Mouse (Mus musculus): Measurements from ENCODE around the gene Vtcn1. TPM values are rescaled to one million over a fixed set of nuclear protein-coding genes. Genes with fewer than 3 reads are reported as not detected.
A peak's percentile ranks its signal among the peaks of the same experiment; 100 is the strongest.

Vtcn1 gene
- total RNA-seq, 2 experiments from 2014 or later, result 0.37 to 0.50 TPM

DNA sequence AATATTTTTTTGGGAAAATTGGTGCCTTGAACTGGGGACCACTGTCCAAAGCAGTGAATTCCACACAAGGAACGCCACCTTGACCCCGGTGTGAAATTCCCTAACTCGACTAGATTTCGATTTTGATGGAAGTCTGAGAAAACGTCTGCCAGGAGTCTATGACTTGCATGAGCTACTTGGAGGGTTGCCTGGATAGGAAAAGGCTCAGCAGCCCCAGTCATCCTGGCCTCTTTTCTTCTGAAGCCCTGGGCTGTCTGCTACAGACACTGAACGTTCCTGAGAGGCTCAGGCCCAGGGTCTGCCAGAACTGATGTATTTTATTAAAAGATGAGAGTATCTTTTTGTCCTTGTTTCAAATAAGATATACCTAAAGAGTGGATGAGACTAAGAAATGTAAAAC lies 25.2 kb downstream of the Vtcn1 start:
- peak in 1 of 2 experiments; percentile 18 for DNase-seq
- intact Hi-C loops (cut with DNase I), result no loop called here

DNA sequence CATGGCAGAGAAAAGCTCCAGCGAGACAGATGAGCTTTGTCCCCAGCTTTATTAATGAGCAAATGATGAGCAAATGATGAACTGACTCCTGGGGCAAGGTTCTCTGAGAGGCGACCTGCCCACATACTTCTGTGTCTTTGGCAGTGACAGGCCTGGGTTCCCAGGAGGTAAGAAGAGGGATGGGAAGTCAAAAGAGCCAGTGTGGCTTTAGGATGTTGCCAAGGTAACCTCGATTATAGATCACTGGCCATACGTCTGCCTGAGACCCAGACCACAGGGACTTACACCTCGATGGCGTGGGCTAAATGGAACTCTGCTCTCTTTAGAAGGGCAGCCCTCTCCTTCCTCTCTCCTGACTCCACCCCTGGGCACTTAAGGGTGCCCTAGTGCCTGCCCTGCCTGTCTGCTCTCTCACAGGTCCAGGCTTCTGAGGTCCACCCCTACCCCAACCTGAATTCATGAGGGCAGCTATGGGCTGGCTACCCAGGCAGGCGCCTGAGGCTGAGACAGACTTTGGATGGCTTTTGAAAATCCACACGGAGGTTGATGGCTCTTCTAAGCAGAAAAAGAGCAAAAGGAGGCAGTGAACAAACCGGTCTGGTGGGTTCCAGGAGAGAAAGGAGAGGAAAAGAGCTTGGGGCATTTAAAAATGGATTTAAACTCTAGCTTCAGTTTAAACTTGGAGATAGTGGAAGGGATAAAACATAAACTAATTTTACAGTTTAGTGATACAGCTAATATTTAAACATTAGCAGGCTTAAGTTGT lies 31.0 kb downstream of the Vtcn1 start:
- no peak for DNase-seq
- intact Hi-C loops (cut with DNase I), result no loop called here

DNA sequence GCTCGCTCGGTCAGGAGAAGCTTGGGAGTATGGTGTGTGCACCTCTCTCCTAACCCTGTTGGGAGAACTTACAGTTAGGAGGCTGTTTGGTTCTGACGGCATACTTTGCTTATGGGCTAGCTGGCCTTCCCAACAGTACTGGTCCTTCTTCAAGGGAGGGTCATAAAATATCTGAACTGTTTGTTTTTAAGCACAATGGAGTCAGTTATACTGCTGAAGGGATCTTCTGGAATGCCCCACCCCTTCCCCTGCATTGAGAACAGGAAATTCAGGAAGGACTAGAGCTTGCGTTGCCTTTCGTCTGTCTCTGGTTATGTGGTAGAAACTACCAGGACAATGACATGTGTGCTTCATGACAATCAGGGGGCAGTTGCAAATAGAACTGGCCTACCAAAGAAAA lies 31.9 kb downstream of the Vtcn1 start:
- intact Hi-C loops (cut with DNase I), result no loop called here

DNA sequence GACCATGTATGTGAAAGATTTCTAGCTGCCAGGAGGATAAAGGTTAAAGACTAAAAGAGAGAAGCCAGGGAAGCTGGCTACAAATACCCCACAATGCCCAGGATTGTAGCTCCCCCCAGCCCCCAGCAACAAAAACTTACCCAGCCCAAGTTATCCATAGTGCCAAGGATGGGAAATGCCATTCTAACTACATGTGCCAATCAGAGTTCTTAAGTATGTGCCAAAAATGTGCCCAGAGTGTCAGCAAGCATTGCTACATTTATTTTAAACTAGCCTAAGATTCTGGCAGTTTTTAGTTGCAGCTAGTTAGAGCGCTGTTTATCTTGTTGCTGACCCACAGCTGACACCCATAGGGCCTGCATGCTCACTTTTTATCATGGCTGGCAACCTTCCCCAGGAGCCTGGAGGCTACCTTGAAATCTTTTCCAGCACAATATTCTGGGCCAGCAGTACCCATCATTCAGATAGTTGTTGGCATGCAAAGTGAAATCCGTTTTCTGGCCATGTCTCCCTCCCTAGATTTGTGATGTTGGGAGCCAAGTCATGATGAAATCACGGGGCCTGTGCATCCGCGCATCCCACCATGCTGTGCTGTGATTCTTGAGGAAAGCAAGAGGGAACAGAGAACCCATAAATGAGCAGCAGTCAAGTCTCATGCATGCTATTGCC lies 33.2 kb downstream of the Vtcn1 start:
- intact Hi-C loops (cut with DNase I), result no loop called here
- peak in 1 of 2 experiments; percentile 5 for DNase-seq

More for the DNA sequence above, 31.9 kb downstream of the Vtcn1 start:
- no peak for DNase-seq

DNA sequence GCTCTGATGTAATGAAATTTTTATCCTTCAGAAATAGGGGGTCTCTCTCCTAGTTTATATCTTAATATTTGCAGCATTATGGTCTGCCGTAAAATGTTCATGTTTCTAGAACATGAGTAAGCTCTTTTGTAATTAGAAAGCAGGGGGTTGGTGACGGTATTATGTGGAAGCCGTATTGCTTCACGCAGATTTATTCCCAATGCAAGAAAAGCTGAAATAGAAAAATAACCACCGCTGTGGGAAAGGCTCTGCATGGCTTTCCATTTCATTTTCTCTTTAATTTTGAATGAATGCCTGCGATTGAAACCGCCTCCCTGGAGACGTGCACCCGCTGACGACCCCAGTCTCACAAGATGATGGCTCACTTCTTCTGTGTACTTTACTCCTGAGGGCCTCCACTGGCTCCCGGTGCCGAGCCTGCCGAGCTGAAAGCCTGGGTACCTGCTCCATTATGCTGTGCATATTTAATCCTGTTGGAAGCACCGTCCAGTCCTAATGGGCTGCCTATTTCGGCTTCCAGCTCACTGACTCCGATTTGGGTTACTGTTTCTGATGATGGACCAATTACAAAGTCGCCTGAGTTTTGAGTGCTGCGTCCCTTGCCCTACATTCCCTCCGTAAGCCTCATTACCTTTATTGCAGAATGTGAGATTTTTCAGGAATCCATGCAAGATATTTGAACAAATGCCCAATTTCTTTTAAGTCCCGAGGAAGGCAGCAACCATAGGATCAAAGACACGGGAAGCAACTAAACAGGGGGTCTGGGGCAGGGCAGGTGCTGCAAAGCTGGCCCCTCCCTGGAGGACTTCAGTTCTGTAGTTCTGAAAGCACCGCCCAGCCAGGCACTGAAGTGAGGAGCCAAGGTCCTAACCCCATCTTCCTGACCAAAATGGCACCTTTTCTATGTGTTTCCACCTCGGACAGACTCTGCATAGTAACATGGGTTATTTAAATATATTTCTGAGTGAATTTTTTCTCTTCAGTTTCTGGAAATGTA lies 36.3 kb downstream of the Vtcn1 start:
- intact Hi-C loops (cut with DNase I), result no loop called here
- DNase-seq, result no peak

DNA sequence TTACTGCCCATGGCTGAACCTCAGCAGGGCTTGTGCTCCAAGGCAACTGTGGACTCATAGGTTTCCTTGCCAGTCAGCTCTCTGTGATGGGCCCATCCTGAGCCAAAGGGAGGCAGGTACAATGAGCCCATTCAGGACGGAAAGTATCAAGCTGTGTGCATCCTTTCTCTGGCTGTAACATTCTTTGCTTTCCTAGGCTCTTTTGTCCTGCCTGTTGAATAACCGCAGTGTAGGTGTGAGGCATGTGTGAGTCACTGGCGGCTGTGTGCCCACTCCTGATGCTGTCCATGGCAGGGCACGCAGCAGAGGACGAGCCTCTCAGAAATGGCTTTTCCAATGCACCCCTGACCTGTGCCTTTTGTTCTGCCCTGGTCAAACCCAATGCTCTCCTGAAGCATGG lies 41.7 kb downstream of the Vtcn1 start:
- no peak for DNase-seq
- intact Hi-C loops (cut with DNase I), result no loop called here

DNA sequence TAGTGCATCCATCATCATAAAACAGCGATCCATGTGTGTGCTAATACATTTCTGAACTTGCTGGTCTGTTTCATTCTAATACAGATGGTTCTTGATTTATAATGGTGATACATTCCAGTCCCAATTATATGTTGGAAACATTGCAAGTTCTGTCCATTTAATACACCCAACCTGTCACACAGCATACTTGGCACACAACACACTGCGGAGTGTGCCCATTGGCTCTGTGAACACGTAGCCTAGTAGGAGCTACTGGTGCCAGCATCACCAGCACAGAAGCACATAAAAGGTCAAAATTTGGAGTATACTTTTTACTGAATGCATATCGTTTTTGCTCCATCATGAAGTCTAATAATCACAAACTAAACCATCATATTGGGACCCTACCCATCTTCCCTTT lies 51.8 kb downstream of the Vtcn1 start:
- intact Hi-C loops (cut with DNase I), result no loop called here
- DNase-seq, result no peak

DNA sequence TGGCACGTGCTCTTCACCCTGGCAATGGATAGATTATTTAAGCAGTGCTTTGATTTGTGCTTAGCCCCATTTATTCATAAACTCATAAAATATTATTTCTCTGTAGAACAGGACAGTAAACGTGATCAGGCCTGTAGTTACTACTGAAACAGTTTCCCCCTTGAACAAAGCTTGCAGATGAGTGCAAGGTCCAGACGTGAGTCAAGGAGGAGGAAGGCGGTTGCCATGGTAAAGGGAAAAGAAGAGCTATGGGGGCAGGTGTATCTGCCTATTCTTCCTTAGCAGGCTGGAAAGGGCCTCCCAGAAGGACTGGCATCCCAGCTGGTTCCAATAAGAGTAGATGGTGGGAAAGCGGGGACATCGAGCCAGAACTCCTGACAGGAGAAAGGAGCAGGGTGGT lies 56.1 kb downstream of the Vtcn1 start:
- intact Hi-C loops (cut with DNase I), result no loop called here
- no peak for DNase-seq

DNA sequence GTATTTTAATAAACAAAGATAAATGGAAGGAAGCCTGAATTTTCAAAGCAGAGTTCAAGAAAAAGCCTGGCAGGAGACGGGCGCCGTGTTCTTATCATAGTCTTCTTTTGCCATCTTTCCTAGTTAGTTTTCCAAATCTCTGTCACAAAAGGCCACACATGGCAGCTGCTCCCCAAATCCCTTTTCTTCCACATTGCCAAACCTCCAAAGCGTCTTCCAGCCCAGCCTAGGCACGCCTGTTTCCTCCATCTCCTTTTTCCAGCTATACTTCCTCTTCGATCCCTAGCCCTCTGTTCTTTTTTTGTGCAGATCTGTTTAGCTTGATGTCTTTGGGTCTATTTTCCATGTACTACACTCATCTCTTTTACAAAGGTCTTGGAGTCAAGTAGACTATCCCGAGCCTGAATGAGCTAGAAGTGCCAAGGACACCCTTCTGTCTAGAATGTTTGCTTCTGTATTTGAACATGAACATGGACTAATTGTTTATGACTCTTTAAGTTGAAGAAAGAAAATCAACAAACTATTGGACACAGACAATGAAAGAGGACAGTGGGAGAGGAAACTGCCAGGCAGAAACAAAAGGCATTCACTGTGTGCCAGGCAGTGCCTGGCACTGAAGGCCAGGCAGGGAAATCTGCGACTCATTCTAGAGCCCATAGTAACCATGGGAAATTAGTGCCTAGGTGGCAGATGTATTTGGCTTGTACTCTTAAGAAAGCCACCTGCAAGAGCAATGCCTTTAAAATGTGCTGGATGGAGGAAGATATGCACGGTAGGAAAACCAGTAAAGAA lies 56.8 kb downstream of the Vtcn1 start:
- intact Hi-C loops (cut with DNase I), result no loop called here

DNA sequence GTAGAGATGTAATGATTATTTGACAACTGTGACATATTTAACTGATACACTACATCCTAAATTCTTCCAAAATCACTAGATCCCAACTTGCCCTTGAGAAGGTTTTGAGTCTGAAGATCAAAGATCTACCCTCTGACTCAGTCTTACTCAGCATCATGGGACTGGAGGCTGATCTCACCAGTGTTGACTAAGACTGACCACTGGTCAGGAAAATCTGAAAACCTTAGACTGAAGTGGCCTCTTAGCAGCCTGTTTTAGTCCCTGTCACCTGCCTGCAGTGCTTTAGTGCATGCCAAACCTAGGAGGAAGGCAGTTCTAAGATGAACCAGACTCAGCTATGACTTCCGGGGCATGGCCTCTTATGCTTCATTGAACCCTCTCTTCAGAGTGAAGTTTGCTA lies 64.0 kb downstream of the Vtcn1 start:
- no peak for DNase-seq
- intact Hi-C loops (cut with DNase I), result no loop called here

More for the DNA sequence above, 56.8 kb downstream of the Vtcn1 start:
- no peak for DNase-seq

DNA sequence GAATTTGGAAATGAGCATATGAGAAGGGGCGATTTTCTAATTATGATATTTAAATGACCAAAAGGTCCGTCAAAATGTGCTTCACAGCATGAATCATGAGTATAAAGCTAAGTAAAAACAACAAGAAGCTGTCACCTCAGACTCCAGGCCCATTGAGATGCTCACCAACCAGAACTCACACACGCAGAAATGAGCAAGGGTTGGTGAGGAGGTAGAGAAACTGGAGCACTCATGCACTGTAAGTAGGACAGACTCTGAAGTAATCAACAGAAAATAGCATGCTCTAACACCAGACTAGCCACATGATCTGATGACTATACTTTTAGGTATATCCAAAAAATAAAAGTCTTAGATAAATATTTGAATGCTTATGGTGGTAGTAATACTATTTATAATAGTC lies 65.1 kb downstream of the Vtcn1 start:
- intact Hi-C loops (cut with DNase I), result no loop called here
- DNase-seq, result no peak

DNA sequence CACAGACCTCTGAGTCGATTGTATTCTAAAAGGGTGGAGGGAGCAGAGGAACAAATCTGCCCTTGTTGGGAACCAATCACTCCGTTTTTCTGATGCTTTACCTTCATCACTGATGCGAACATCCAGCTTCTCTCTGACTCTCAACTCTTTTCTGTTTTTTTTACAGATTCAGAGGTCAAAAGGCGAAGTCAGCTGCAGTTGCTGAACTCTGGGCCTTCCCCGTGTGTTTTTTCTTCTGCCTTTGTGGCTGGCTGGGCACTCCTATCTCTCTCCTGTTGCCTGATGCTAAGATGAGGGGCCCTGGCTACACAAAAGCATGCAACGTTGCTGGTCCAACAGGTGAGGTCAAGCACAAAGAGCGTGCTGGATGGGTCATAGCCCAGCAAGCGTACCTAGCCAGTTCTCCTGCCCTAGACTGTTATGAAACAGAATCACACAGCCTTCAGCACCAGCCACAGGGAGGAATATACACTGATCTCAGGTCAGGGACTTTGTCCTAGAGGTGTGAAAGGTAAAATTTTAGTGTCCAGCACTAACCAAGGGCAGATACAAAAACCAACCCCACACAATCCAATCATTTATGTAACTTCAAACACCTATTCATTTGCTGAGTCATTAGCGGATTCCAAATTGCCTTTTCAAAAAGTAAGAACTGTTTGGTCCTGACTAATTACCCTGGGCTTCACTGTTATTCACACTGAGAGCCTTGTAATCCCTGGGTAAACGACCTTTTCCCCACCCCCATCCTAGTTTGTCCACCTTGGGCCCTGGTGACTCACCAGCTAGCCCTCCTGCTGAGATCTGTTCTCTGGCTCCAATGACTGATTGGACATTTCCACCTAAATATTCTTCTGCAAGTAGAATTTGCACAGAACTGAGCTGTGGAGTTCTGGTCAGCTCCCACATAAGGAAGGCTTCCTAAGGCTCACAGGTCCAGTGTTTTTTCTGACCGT lies 67.4 kb downstream of the Vtcn1 start:
- no peak for DNase-seq
- intact Hi-C loops (cut with DNase I), result no loop called here

DNA sequence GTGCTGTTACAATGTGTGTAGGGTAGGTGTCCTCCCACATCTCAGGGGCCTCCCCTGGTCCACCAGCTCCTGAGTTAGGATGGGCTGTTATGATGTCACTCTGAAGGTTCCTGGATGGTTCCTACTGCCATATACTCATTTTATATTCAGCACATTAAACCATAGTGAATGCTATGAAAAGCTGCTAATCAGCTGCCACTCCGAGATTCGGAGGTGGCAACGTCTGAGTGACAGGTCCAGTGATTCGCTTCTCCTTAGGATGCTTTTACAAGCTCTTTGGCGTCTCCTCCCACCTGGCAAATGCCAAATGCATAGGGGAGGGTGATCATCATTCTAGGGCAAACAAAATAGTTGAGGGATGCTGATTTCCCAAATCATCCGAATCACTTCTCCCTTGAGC lies 70.2 kb downstream of the Vtcn1 start:
- intact Hi-C loops (cut with DNase I), result no loop called here

DNA sequence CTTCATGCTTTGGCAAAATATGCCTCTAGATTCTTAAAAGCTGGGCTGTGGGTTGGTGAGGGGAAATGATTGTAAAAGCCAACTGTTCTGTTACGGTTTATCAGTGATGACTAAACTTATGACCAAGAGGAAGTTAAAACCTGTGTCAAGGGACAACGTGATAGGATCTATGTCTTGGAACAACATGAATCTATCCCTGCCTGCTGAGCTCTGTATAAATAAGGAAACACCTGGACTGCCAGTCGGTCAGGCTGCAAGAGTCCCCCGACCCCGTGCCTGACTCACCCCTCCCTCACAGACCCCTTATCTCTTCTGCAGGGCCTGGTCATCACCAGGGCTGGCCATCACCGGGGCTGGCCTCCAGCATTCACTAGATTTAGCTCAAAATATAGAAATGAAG lies 80.9 kb downstream of the Vtcn1 start:
- no peak for DNase-seq
- intact Hi-C loops (cut with DNase I), result loop anchor here (2.0 kb wide), 1 partner anchor 137 kb away; no protein-coding TSS in a partner anchor

More for the DNA sequence above, 70.2 kb downstream of the Vtcn1 start:
- no peak for DNase-seq

DNA sequence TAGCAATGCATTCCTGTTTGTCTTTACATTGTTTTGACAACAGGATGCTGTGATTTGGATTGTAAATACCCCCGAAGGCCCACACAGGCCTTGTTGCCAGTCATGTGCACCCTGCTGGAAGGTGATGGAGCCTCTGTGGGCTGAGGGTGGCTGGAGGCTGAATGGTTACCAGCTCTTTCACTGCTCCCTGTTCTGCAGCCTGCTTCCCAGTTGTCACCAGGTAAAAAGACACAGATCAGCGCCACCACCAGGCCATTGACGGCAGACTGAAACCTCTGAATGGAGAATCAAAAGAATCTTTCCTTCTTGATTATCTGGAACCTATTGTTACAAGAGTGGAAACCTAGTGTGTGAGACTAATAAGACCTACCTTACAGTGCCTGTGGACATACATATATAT lies 81.7 kb downstream of the Vtcn1 start:
- peak in 1 of 2 experiments; percentile 25 for DNase-seq
- intact Hi-C loops (cut with DNase I), result loop anchor here (2.0 kb wide), 1 partner anchor 138 kb away; no protein-coding TSS in a partner anchor

DNA sequence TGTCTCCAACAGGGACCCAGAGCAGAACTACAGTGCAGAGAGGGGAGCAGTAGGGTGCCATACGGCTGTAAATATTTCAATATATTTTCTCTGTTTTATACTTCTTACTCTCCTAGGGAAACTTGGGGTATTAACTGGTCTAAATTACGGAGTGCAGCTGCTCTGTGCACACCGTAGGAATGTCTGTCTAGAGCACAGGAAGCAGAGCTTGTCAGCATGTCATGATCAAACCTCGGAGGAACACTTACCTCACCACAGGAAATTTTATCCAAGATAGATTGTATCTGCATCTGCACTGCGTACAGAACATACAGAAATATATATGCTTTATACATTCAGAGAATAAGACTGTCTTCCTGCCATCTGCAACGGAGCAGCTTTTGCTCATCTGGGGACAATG lies 83.3 kb downstream of the Vtcn1 start:
- no peak for DNase-seq
- intact Hi-C loops (cut with DNase I), result no loop called here

DNA sequence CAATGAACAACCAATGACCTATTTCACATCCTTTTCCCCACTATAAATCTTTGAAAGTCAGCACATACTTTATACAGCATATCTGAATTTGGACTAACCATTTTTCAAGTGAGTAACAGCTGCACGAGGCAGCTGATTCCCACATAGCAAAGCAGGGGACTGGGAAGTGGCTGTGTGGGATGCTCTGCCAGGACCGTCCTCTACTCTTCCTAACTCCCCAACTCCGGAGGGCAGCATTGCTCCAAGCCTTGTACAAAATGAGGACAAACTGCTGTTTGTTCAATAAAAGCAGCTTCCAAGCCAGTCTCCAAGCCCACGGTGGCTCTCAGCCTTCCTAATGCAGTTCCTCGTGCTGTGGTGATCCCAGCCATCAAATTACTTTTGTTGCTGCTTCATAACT lies 85.4 kb downstream of the Vtcn1 start:
- DNase-seq, result no peak
- intact Hi-C loops (cut with DNase I), result no loop called here

DNA sequence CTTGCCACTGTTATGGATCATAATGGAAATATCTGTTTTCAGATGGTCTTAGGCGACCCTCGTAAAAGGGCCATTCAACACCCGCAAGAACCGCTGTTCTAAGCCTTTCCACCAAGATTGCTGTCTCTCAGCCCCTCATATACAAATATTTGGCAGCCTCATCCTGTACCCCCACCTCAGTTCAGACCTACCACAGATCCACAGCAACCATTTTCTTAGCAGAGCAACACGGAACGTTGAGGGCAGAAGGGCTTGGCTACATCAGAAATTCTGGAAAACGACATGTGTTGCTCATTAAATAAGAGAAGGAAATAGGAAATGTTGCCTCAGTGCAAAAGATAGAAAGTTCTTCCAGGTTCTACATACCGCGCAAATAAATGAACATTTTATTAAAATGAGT lies 85.8 kb downstream of the Vtcn1 start:
- DNase-seq, result no peak
- intact Hi-C loops (cut with DNase I), result no loop called here
